Mouse (Mus musculus) activated CD4-positive, CD25-positive, alpha-beta regulatory T cell, adult 9 weeks (primary cell): ENCODE measurements around the gene Dtx1. TPM values are rescaled to one million over a fixed set of nuclear protein-coding genes. Genes with fewer than 3 reads are reported as not detected.

Experiments
- polyA plus RNA-seq: library from polyadenylated mRNA; unstranded; fragments of 100-300 nt; shearing (Covaris generic); gene quantifications from one replicate; pipeline ENCODE4 v1.2.1, GENCODE M21; 2017

Gene Dtx1
- polyA plus RNA-seq = 23.4 TPM

GRCm38 (mm10) chr5:120711827-120712226 is at the start of gene Dtx1:
Dtx1 (minus strand) TSS chr5:120711927.

GRCm38 (mm10) chr5:120749688-120750087 is 38.0 kb upstream of the Dtx1 start, which contains the start of gene Oas2:
Oas2 (minus strand) TSS chr5:120749853.

GRCm38 (mm10) chr5:120648569-120649373 is 63.0 kb downstream of the Dtx1 start, which contains the start of gene Rasal1:
Rasal1 (plus strand) TSS chr5:120648812.

GRCm38 (mm10) chr5:120634131-120634530 is 77.6 kb downstream of the Dtx1 start, which contains the start of gene Cfap73:
Cfap73 (minus strand) TSS chr5:120634235.

Other genes with a start within 250 kb of the Dtx1 start
- not detected for gene Sdsl, start 239.1 kb downstream of the Dtx1 start, polyA plus RNA-seq
- gene Sds, start 235.4 kb downstream of the Dtx1 start, polyA plus RNA-seq = not detected
- gene Plbd2, start 208.3 kb downstream of the Dtx1 start, polyA plus RNA-seq = 3.6 TPM
- 18.1 TPM for gene Slc8b1, start 200.8 kb downstream of the Dtx1 start, polyA plus RNA-seq
- gene Tpcn1, start 123.3 kb downstream of the Dtx1 start, polyA plus RNA-seq = 24.7 TPM
- 0.86 TPM for gene Iqcd, start 122.9 kb downstream of the Dtx1 start, polyA plus RNA-seq
- gene Rita1, start 99.3 kb downstream of the Dtx1 start, polyA plus RNA-seq = 5.1 TPM
- 86.5 TPM for gene Ddx54, start 99.2 kb downstream of the Dtx1 start, polyA plus RNA-seq
- gene Cfap73, start 77.7 kb downstream of the Dtx1 start, polyA plus RNA-seq = not detected
- 9.1 TPM for gene Rasal1, start 63.1 kb downstream of the Dtx1 start, polyA plus RNA-seq
- 6.8 TPM for gene Oas2, start 37.9 kb upstream of the Dtx1 start, polyA plus RNA-seq
- 20.0 TPM for gene Oas3, start 65.7 kb upstream of the Dtx1 start, polyA plus RNA-seq
- gene Oas1e, start 83.6 kb upstream of the Dtx1 start, polyA plus RNA-seq = not detected
- gene Oas1c, start 100.6 kb upstream of the Dtx1 start, polyA plus RNA-seq = 13.4 TPM
- gene Oas1f, start 135.4 kb upstream of the Dtx1 start, polyA plus RNA-seq = not detected
- not detected for gene Oas1h, start 149.5 kb upstream of the Dtx1 start, polyA plus RNA-seq
- gene Oas1g, start 175.7 kb upstream of the Dtx1 start, polyA plus RNA-seq = 2.8 TPM
- 79.6 TPM for gene Oas1a, start 195.6 kb upstream of the Dtx1 start, polyA plus RNA-seq
- not detected for gene Oas1d, start 202.6 kb upstream of the Dtx1 start, polyA plus RNA-seq